Mouse (Mus musculus) stomach, embryonic 14.5 days (tissue): ENCODE data around the gene Myo10. TPM values are rescaled to one million over a fixed set of nuclear protein-coding genes. Genes with fewer than 3 reads are reported as not detected.

Source experiments
- ATAC-seq: fragments of 200-750 bp; cut with Nextera tagmentation; 2 replicates; pipeline ENCODE4 v1.8.0; 2017; ENCODE audit warnings: low read depth, moderate TSS enrichment; ENCODE audit not compliant: insufficient number of reproducible peaks, insufficient read depth, low FRiP score
- H3K27ac ChIP-seq: fragments of 300-500 bp; sonication (generic); 2 replicates; pipeline ENCODE4 v1.5.1; 2014; ENCODE audit warnings: mild to moderate bottlenecking, low read length, moderate library complexity, mixed read lengths
- H3K27me3 ChIP-seq: fragments of 300-500 bp; sonication (generic); 2 replicates; pipeline ENCODE4 v1.6.1; 2014; ENCODE audit warnings: low read length, control low read depth, mixed read lengths; ENCODE audit not compliant: control insufficient read depth, insufficient read depth
- H3K36me3 ChIP-seq: fragments of 300-500 bp; sonication (generic); 2 replicates; pipeline ENCODE4 v1.6.1; 2014; ENCODE audit warnings: mild to moderate bottlenecking, control low read depth, low read length, moderate library complexity, mixed read lengths; ENCODE audit not compliant: control insufficient read depth, insufficient read depth
- H3K4me1 ChIP-seq: fragments of 300-500 bp; sonication (generic); 2 replicates; pipeline ENCODE4 v1.6.1; 2014; ENCODE audit warnings: low read length, control low read depth, mixed read lengths; ENCODE audit not compliant: control insufficient read depth, insufficient read depth
- H3K4me2 ChIP-seq: fragments of 300-500 bp; sonication (generic); replicated peaks from 2 replicates; pipeline ENCODE4 v1.6.1; 2014; ENCODE audit warnings: low read depth, low read length, control low read depth
- H3K4me3 ChIP-seq: fragments of 300-500 bp; sonication (generic); 2 replicates; pipeline ENCODE4 v1.5.1; 2014; ENCODE audit warnings: low read depth, low read length, control low read depth
- H3K9ac ChIP-seq: fragments of 300-500 bp; sonication (generic); replicated peaks from 2 replicates; pipeline ENCODE4 v1.6.1; 2014; ENCODE audit warnings: low read depth, mild to moderate bottlenecking, control low read depth, low read length, moderate library complexity, mixed read lengths
- H3K9me3 ChIP-seq: fragments of 300-500 bp; sonication (generic); 2 replicates; pipeline ENCODE4 v1.6.1; 2016; ENCODE audit warnings: low read depth, low read length, control low read depth; ENCODE audit not compliant: control insufficient read depth
- WGBS: fragments of 180-500 bp; shearing (Covaris S2); extraction: QIAGEN DNeasy Blood & Tissue Kit; methylation state at CpG from one replicate; pipeline ENCODE4 v1.1.7; 2014; 5-methylcytosine and 5-hydroxymethylcytosine counted together
- polyA plus RNA-seq: library from polyadenylated mRNA; unstranded; fragments of >200 nt; fragmentation: Nextera tagmentation; extraction: Ambion mirVana; gene quantifications from 2 replicates; pipeline ENCODE4 v1.2.1, GENCODE M21; 2014

Myo10 gene
- 46.1 and 48.0 TPM in 2 replicates for polyA plus RNA-seq

- WGBS, result under 1% methylated on average over 52 of the region's 53 CpGs
- H3K36me3 ChIP-seq, result no peaks in the 10 kb centered on the region
- peak within 1 kb of the TSS; percentile 73 for H3K4me2 ChIP-seq
- peak within 1 kb of the TSS; percentile 90 for H3K4me3 ChIP-seq
- H3K4me1 ChIP-seq, result peaks cover 19% of the 10 kb centered on the region; the same call in 1 of the 2 replicates
- H3K9ac ChIP-seq, result peak within 1 kb of the TSS; percentile 85
- peak within 1 kb of the TSS; percentile 93 for H3K27ac ChIP-seq
- ATAC-seq, result peak; percentile 93
- no peaks in the 10 kb centered on the region for H3K27me3 ChIP-seq
- no peaks in the 10 kb centered on the region for H3K9me3 ChIP-seq
These were observed at the start of gene Myo10 for GRCm38 (mm10) chr15:25622200-25622866. Gene Myo10 (plus strand): TSS chr15:25622525.

GRCm38 (mm10) chr15:25573113-25573512 lies 49.2 kb upstream of the Myo10 start:
- peaks cover 6% of the 10 kb centered on the region; the same call in 1 of the 2 replicates for H3K4me1 ChIP-seq
- no peaks in the 10 kb centered on the region for H3K27me3 ChIP-seq
- no peak overlapping the region for H3K4me2 ChIP-seq
- no peak overlapping the region for H3K4me3 ChIP-seq
- no peaks in the 10 kb centered on the region for H3K9me3 ChIP-seq
- no peak overlapping the region for H3K9ac ChIP-seq
- WGBS, result 22% methylated on average over 3 of the region's 3 CpGs
- H3K27ac ChIP-seq, result no peak overlapping the region
- no peaks in the 10 kb centered on the region for H3K36me3 ChIP-seq
- ATAC-seq, result no peak

- Histone ChIP-seq H3K27me3 (no peaks in the 10 kb centered on the region), H3K4me1 (peaks cover 6% of the 10 kb centered on the region; the same call in 1 of the 2 replicates), H3K36me3 (no peaks in the 10 kb centered on the region), H3K9ac (no peak overlapping the region), H3K4me3 (no peak overlapping the region), H3K27ac (no peak overlapping the region), H3K4me2 (no peak overlapping the region), H3K9me3 (no peaks in the 10 kb centered on the region)
- no peak for ATAC-seq
- WGBS, result 63% methylated on average over 7 of the region's 7 CpGs
These were observed 48.3 kb upstream of the Myo10 start for GRCm38 (mm10) chr15:25573876-25574601.

GRCm38 (mm10) chr15:25577327-25578051 lies 44.8 kb upstream of the Myo10 start:
- Histone ChIP-seq H3K4me3 (no peak overlapping the region), H3K4me1 (peaks cover 6% of the 10 kb centered on the region; the same call in 1 of the 2 replicates), H3K27ac (no peak overlapping the region), H3K27me3 (no peaks in the 10 kb centered on the region), H3K9me3 (no peaks in the 10 kb centered on the region), H3K4me2 (no peak overlapping the region), H3K9ac (no peak overlapping the region), H3K36me3 (no peaks in the 10 kb centered on the region)
- no peak for ATAC-seq
- WGBS, result 73% methylated on average over 8 of the region's 8 CpGs

GRCm38 (mm10) chr15:25578369-25578768 lies 44.0 kb upstream of the Myo10 start:
- Histone ChIP-seq H3K27ac (no peak overlapping the region), H3K36me3 (no peaks in the 10 kb centered on the region), H3K4me2 (no peak overlapping the region), H3K4me1 (peaks cover 5% of the 10 kb centered on the region; the same call in 1 of the 2 replicates), H3K4me3 (no peak overlapping the region), H3K9ac (no peak overlapping the region), H3K9me3 (no peaks in the 10 kb centered on the region), H3K27me3 (no peaks in the 10 kb centered on the region)
- no peak for ATAC-seq
- WGBS, result 77% methylated on average over 4 of the region's 4 CpGs

GRCm38 (mm10) chr15:25580731-25581130 lies 41.6 kb upstream of the Myo10 start:
- H3K27ac ChIP-seq, result no peak overlapping the region

GRCm38 (mm10) chr15:25582055-25582454 lies 40.3 kb upstream of the Myo10 start:
- ATAC-seq, result no peak
- Histone ChIP-seq H3K27me3 (no peaks in the 10 kb centered on the region), H3K27ac (no peak overlapping the region), H3K36me3 (no peaks in the 10 kb centered on the region), H3K4me1 (peaks cover 9% of the 10 kb centered on the region; the same call in 1 of the 2 replicates), H3K4me2 (no peak overlapping the region), H3K9ac (no peak overlapping the region), H3K4me3 (no peak overlapping the region), H3K9me3 (no peaks in the 10 kb centered on the region)
- 61% methylated on average over 6 of the region's 6 CpGs for WGBS

More at GRCm38 (mm10) chr15:25580731-25581130, 41.6 kb upstream of the Myo10 start:
- no peaks in the 10 kb centered on the region for H3K9me3 ChIP-seq
- no peak for ATAC-seq
- H3K4me2 ChIP-seq, result no peak overlapping the region
- H3K4me3 ChIP-seq, result no peak overlapping the region
- no peak overlapping the region for H3K9ac ChIP-seq
- 74% methylated on average over 6 of the region's 6 CpGs for WGBS
- H3K4me1 ChIP-seq, result no peaks in the 10 kb centered on the region
- no peaks in the 10 kb centered on the region for H3K36me3 ChIP-seq
- H3K27me3 ChIP-seq, result no peaks in the 10 kb centered on the region

GRCm38 (mm10) chr15:25583361-25583760 lies 39.0 kb upstream of the Myo10 start:
- H3K27me3 ChIP-seq, result no peaks in the 10 kb centered on the region
- ATAC-seq, result no peak
- H3K4me1 ChIP-seq, result peaks cover 14% of the 10 kb centered on the region; the same call in 1 of the 2 replicates
- H3K36me3 ChIP-seq, result no peaks in the 10 kb centered on the region
- 91% methylated on average over 8 of the region's 8 CpGs for WGBS
- no peak overlapping the region for H3K4me2 ChIP-seq
- H3K9me3 ChIP-seq, result no peaks in the 10 kb centered on the region
- H3K9ac ChIP-seq, result no peak overlapping the region
- no peak overlapping the region for H3K4me3 ChIP-seq
- H3K27ac ChIP-seq, result no peak overlapping the region
